Mouse (Mus musculus): ENCODE measurements around the gene Apoo. TPM values are rescaled to one million over a fixed set of nuclear protein-coding genes. Genes with fewer than 3 reads are reported as not detected.
"Not testable (repeated sequence)": the region's sequence is repeated elsewhere in the genome, so short reads cannot be mapped to it uniquely, and the experiment has no call there.

Apoo gene
- 10.8 and 11.8 TPM in 2 replicates for polyA plus RNA-seq (2012; ENCODE audit: insufficient read depth, insufficient read length, missing spikeins)

DNA sequence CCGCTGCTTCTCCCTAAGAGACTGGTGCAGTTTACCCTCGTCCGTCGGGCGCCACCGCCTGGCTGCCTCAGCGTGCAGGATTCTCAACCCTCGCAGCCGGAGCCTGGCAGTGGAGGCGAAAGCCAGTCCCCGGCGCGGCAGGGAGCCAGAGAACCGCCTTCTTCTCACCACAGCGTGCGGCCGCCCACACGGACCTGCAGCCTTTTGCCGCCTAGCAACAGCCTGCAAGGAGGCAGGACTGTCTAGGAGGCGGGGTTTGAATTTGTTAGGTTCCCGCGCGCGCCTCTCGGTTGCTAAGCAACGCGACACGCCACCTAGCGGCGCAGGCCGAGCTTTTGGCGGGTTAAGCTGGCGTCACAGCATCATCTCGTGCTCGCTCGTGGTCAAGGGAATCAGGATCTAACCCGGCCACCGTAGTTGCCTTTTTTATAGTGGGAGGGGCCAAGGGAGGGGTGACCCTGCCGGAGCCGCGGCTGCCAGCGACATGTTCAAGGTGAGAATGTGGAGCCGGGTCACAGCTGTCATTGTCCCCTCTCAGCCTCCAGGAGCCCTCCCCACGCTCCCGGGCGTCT, at the start of gene Apoo, which contains the start of gene Fam90a1b:
Apoo (plus strand) TSS at position 448 of the 572 bp plus-strand sequence.
Fam90a1b (minus strand) TSS at position 108 of the 572 bp plus-strand sequence.
- Histone ChIP-seq H3K27ac (ENCODE audit: insufficient read depth, low read depth, low read length) (no peak within 1 kb of the TSS), H3K4me1 (ENCODE audit: control insufficient read depth, insufficient read depth, low read length) (no peaks in the 10 kb centered on the region), H3K4me3 (ENCODE audit: insufficient read depth, low read length) (peak within 1 kb of the TSS; percentile 79)
- TF ChIP-seq POLR2A (IDR thresholded peaks at IDR 0.05; ENCODE audit: borderline replicate concordance, low read depth, low read length) (no peak), CTCF (IDR thresholded peaks at IDR 0.05; ENCODE audit: low read depth, low read length) (0 out of 2 replicates have a peak, but pooled peaks have one; percentile 12)

DNA sequence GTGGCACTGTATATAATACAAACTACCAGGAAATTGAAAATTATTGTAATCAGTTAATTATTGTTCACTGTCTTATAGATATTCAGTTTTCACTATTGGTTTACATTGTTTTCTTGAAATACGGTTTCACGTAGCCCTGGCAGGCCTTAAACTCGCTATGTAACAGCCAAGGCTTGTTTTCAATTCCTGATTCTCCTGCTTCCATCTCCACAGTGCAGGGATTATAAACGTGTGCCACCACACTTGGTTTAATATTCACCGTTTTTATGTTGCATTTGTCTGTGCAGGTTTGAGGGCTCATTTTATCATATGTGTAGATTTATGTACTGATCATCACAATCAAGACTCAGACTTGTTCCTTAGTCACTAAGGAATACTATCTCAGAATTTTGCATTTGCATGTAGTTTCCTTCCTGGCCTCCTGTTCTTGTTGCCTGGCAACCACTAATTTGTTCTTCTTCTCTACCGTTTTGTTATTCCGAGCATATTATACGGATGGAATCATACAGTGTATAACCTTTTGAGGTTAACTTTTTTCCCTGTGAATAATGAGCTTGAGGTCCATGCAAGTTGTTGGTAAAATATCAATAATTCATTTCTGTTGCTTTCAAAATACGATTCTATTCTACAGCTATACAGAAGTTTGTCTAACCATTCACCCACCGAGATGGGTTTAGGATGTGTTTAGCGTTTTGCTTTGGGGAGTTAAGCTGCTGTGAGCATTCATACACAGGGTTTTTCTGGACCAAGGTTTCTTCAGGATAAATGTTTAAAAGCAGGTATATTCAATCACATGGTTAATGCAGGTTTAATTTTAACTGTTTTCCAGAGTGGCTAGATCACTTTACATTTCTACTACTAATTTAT, 45.6 kb upstream of the Apoo start:
- TF ChIP-seq CTCF (IDR thresholded peaks at IDR 0.05; ENCODE audit: low read depth, low read length): no peak
- TF ChIP-seq POLR2A (IDR thresholded peaks at IDR 0.05; ENCODE audit: borderline replicate concordance, low read depth, low read length): no peak
- Histone ChIP-seq H3K4me1 (ENCODE audit: control insufficient read depth, insufficient read depth, low read length) (no peaks in the 10 kb centered on the region), H3K4me3 (ENCODE audit: insufficient read depth, low read length) (no peak overlapping the region), H3K27ac (ENCODE audit: insufficient read depth, low read depth, low read length) (no peak overlapping the region)

DNA sequence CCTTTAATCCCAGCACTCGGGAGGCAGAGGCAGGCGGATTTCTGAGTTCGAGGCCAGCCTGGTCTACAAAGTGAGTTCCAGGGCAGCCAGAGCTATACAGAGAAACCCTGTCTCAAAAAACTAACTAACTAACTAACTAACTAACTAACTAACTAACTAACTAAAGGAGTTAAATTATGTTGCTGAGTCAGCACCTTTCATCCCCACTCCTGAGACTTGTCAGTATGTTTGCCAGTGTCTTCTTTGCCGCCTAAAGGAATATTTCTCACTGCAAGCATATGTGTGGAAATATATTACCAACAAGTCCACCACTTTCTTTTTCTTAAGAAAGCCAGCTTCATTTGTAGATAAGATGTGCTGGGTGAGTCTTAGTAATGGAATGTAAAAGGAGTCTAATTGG, 23.3 kb upstream of the Apoo start:
- not testable (repeated sequence) for H3K4me1 ChIP-seq (ENCODE audit: control insufficient read depth, insufficient read depth, low read length); H3K4me3 ChIP-seq (ENCODE audit: insufficient read depth, low read length); H3K27ac ChIP-seq (ENCODE audit: insufficient read depth, low read depth, low read length)

DNA sequence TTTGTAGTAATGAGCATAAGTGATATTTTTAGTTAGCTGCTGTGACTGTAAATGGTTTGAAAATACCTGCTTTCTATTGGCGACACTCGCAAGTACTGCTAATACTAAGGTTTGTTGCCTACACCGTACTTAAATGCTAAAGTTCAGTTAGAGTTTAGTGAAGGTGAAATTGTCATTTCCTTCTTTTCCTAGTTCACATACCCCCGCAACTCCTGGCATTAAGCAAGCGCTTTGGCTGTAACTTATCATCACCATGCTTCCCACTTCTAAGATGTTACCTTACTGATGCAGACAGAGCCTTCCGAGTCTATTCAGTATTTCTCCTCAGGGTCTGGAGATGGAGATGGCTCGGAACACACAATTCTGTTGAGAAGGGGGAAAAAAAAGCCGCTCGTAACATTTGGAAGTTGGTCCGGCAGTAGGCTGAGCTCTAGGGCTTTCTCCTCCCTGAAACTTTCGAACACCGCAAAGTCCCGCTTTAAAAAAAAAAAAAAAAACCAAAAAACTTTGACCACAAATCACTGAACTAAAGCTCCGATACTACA, 1.5 kb upstream of the Apoo start:
- Histone ChIP-seq H3K4me3 (ENCODE audit: insufficient read depth, low read length) (no peak overlapping the region), H3K27ac (ENCODE audit: insufficient read depth, low read depth, low read length) (no peak overlapping the region), H3K4me1 (ENCODE audit: control insufficient read depth, insufficient read depth, low read length) (no peaks in the 10 kb centered on the region)
- TF ChIP-seq POLR2A (IDR thresholded peaks at IDR 0.05; ENCODE audit: borderline replicate concordance, low read depth, low read length) (no peak), CTCF (IDR thresholded peaks at IDR 0.05; ENCODE audit: low read depth, low read length) (no peak)

DNA sequence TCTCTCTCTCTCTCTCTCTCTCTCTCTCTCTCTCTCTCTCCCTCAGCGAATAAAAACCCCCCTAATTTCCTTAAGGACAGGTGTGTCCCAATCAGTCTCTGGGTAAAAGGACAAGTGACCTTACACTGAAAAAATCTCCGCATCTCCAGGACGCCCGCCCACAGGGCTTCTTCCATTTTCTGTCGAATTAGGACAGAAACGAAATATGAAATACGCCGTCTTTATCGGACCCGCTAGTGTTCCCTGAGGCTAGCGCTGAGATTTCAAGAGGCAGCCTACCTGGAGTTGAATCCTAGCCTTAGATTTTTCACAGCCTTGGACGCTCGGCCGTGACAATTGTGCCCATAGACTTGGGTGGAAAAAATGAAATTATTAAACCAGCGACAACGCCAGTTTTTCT, 888 bp upstream of the Apoo start:
- Histone ChIP-seq H3K4me1 (ENCODE audit: control insufficient read depth, insufficient read depth, low read length) (no peaks in the 10 kb centered on the region), H3K27ac (ENCODE audit: insufficient read depth, low read depth, low read length) (no peak overlapping the region), H3K4me3 (ENCODE audit: insufficient read depth, low read length) (peak overlapping the region; percentile 44)
- TF ChIP-seq POLR2A (IDR thresholded peaks at IDR 0.05; ENCODE audit: borderline replicate concordance, low read depth, low read length) (no peak), CTCF (IDR thresholded peaks at IDR 0.05; ENCODE audit: low read depth, low read length) (no peak)

DNA sequence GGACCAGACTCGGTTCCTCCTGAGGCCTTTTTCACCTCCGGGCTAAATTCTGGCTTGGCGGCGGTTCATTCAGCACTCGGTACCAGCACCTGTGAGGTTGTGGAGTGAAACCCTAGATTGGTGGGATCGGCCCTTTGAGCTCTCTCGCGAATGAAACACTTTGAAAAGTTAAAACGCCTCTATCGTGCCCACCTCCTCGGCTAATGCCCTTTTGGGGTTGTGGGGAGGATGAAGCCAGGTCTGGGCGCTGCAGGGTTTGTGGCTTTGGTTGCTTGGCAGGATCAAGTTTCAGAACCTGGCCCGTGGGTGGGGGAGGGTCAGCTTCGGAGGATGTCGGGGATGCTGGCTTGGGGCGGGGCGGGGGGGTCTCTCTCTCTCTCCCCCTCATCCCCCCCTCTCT, 331 bp downstream of the Apoo start:
- Histone ChIP-seq H3K4me1 (ENCODE audit: control insufficient read depth, insufficient read depth, low read length) (no peaks in the 10 kb centered on the region), H3K4me3 (ENCODE audit: insufficient read depth, low read length) (peak overlapping the region; percentile 79), H3K27ac (ENCODE audit: insufficient read depth, low read depth, low read length) (no peak overlapping the region)
- TF ChIP-seq POLR2A (IDR thresholded peaks at IDR 0.05; ENCODE audit: borderline replicate concordance, low read depth, low read length) (no peak), CTCF (IDR thresholded peaks at IDR 0.05; ENCODE audit: low read depth, low read length) (no peak)

DNA sequence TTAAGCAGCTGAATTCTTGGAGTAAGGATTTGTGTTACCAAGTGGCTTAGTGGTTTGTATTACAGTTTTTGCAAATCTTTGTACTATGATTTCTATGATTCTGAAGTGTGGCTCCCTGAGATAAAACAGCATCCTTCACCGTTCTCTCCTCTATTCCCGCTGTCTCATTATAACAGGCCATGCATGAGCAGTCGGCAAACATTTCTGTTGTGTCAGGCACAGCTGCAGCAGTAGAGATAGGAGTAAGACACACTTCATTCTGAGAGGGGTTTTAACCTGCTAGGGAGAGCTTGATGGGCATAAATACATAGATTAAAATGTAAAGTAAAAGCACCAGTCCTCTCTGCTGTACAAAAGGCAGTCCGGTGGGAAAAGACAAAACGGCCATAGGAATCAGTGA, 11.8 kb downstream of the Apoo start:
- Histone ChIP-seq H3K4me3 (ENCODE audit: insufficient read depth, low read length) (no peak overlapping the region), H3K4me1 (ENCODE audit: control insufficient read depth, insufficient read depth, low read length) (no peaks in the 10 kb centered on the region), H3K27ac (ENCODE audit: insufficient read depth, low read depth, low read length) (no peak overlapping the region)
- TF ChIP-seq CTCF (IDR thresholded peaks at IDR 0.05; ENCODE audit: low read depth, low read length) (no peak), POLR2A (IDR thresholded peaks at IDR 0.05; ENCODE audit: borderline replicate concordance, low read depth, low read length) (no peak)

DNA sequence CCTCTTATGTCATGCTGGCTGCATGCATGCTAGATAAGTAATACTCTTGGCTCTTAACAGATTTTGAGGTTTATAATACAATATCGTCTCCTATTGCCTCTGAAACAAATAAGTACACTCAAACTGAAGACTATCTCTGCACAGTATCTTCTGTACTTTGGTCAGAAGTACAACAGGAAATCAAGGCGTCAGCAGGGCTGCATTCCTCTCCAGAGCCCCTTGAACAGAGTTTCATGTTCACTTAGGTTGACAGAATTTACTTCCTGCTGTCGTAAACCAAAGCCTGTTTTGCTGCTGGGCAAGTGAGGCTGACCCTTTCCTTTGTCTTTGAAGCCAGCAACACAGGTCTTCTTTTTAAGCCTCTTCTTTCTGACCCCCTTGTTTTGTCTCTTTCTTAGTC, 42.1 kb downstream of the Apoo start:
- Histone ChIP-seq H3K4me1 (ENCODE audit: control insufficient read depth, insufficient read depth, low read length) (no peaks in the 10 kb centered on the region), H3K27ac (ENCODE audit: insufficient read depth, low read depth, low read length) (no peak overlapping the region), H3K4me3 (ENCODE audit: insufficient read depth, low read length) (no peak overlapping the region)
- no peak for TF ChIP-seq CTCF (IDR thresholded peaks at IDR 0.05; ENCODE audit: low read depth, low read length)
- no peak for TF ChIP-seq POLR2A (IDR thresholded peaks at IDR 0.05; ENCODE audit: borderline replicate concordance, low read depth, low read length)

DNA sequence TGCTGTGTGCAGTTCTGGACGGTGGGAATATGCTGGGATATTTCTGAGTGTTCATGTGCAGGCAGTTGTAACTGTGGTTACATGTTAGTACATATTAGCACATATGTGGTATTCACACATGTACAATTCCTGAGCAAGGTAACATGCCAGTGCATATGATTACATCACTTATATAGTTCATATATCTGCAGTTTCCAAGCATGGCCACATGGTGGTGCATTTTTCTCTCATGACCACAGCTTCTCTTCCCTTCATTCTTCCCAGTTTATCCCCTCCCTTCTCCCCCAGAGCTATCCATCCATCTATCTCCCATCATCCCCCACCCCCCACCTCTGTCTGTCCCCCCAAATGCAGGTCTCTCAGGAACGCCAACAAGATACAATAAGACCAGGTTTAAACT, 53.3 kb downstream of the Apoo start:
- no peak overlapping the region for H3K27ac ChIP-seq (ENCODE audit: insufficient read depth, low read depth, low read length)
- H3K4me3 ChIP-seq (ENCODE audit: insufficient read depth, low read length): no peak overlapping the region
- no peaks in the 10 kb centered on the region for H3K4me1 ChIP-seq (ENCODE audit: control insufficient read depth, insufficient read depth, low read length)
- no peak for TF ChIP-seq POLR2A (IDR thresholded peaks at IDR 0.05; ENCODE audit: borderline replicate concordance, low read depth, low read length)
- TF ChIP-seq CTCF (IDR thresholded peaks at IDR 0.05; ENCODE audit: low read depth, low read length): no peak
